Mouse (Mus musculus) lung, embryonic 16.5 days (tissue): ENCODE data around the gene Cnksr1. TPM values are rescaled to one million over a fixed set of nuclear protein-coding genes. Genes with fewer than 3 reads are reported as not detected.
"Not testable (repeated sequence)": the region's sequence is repeated elsewhere in the genome, so short reads cannot be mapped to it uniquely, and the experiment has no call there.

Experiments
- ATAC-seq: fragments of 200-750 bp; cut with Nextera tagmentation; 2 replicates; pipeline ENCODE4 v1.8.0; 2017; ENCODE audit warnings: low read depth, mild to moderate bottlenecking, moderate library complexity
- H3K27ac ChIP-seq: fragments of 300-500 bp; sonication (generic); 2 replicates; pipeline ENCODE4 v1.5.1; 2014; ENCODE audit warnings: mild to moderate bottlenecking, control low read depth, low read length
- H3K27me3 ChIP-seq: fragments of 300-500 bp; sonication (generic); 2 replicates; pipeline ENCODE4 v1.6.1; 2014; ENCODE audit warnings: low read depth, low read length, mixed read lengths; ENCODE audit not compliant: control insufficient read depth, insufficient read depth
- H3K36me3 ChIP-seq: fragments of 300-500 bp; sonication (generic); 2 replicates; pipeline ENCODE4 v1.6.1; 2014; ENCODE audit warnings: low read length; ENCODE audit not compliant: control insufficient read depth, insufficient read depth
- H3K4me1 ChIP-seq: fragments of 300-500 bp; sonication (generic); replicated peaks from 2 replicates; pipeline ENCODE4 v1.6.1; 2014; ENCODE audit warnings: low read length, mixed read lengths; ENCODE audit not compliant: control insufficient read depth, insufficient read depth
- H3K4me2 ChIP-seq: fragments of 300-500 bp; sonication (generic); 2 replicates; pipeline ENCODE4 v1.6.1; 2014; ENCODE audit warnings: low read depth, low read length, control low read depth
- H3K4me3 ChIP-seq: fragments of 300-500 bp; sonication (generic); 2 replicates; pipeline ENCODE4 v1.5.1; 2014; ENCODE audit warnings: mild to moderate bottlenecking, low read length, control low read depth
- H3K9ac ChIP-seq: fragments of 300-500 bp; sonication (generic); 2 replicates; pipeline ENCODE4 v1.6.1; 2014; ENCODE audit warnings: low read length, control low read depth
- H3K9me3 ChIP-seq: fragments of 300-500 bp; sonication (generic); 2 replicates; pipeline ENCODE4 v1.6.1; 2016; ENCODE audit warnings: low read length; ENCODE audit not compliant: control insufficient read depth
- WGBS: fragments of 180-500 bp; shearing (Covaris S2); extraction: QIAGEN DNeasy Blood & Tissue Kit; methylation state at CpG from one replicate; pipeline ENCODE4 v1.1.7; 2014; 5-methylcytosine and 5-hydroxymethylcytosine counted together
- polyA plus RNA-seq: library from polyadenylated mRNA; unstranded; fragments of >200 nt; fragmentation: Nextera tagmentation; extraction: Ambion mirVana; gene quantifications from 2 replicates; pipeline ENCODE4 v1.2.1, GENCODE M21; 2015

The Cnksr1 gene
- polyA plus RNA-seq, 1 experiment from 2014 or later = 12.6 TPM

GRCm38 (mm10) chr4:134269622-134270021 is 31.4 kb upstream of the Cnksr1 start:
- not testable (repeated sequence) for H3K36me3 ChIP-seq, H3K9me3 ChIP-seq, H3K4me3 ChIP-seq, ATAC-seq, H3K27me3 ChIP-seq, H3K27ac ChIP-seq, H3K4me1 ChIP-seq, H3K9ac ChIP-seq, H3K4me2 ChIP-seq

- WGBS = 78% methylated on average over 19 of the region's 19 CpGs
- Histone ChIP-seq H3K9me3 (no peaks in the 10 kb centered on the region), H3K4me1 (peaks cover 6% of the 10 kb centered on the region), H3K9ac (no peak overlapping the region), H3K4me3 (no peak overlapping the region), H3K4me2 (no peak overlapping the region), H3K36me3 (no peaks in the 10 kb centered on the region), H3K27ac (no peak overlapping the region), H3K27me3 (no peaks in the 10 kb centered on the region)
- no peak for ATAC-seq
Measured at GRCm38 (mm10) chr4:134268102-134268655, 30.0 kb upstream of the Cnksr1 start.

GRCm38 (mm10) chr4:134265860-134266585 is 27.8 kb upstream of the Cnksr1 start:
- ATAC-seq = no peak
- Histone ChIP-seq H3K27ac (no peak overlapping the region), H3K4me3 (no peak overlapping the region), H3K4me2 (no peak overlapping the region), H3K36me3 (no peaks in the 10 kb centered on the region), H3K4me1 (no peaks in the 10 kb centered on the region), H3K9ac (no peak overlapping the region), H3K27me3 (no peaks in the 10 kb centered on the region), H3K9me3 (no peaks in the 10 kb centered on the region)
- WGBS = 35% methylated on average over 9 of the region's 9 CpGs

- 31% methylated on average over 6 of the region's 6 CpGs for WGBS
- H3K27ac ChIP-seq = no peak overlapping the region
- no peak overlapping the region for H3K9ac ChIP-seq
- no peak overlapping the region for H3K4me3 ChIP-seq
- H3K4me1 ChIP-seq = peaks cover 5% of the 10 kb centered on the region
- ATAC-seq = no peak
- no peaks in the 10 kb centered on the region for H3K27me3 ChIP-seq
- no peaks in the 10 kb centered on the region for H3K36me3 ChIP-seq
- no peaks in the 10 kb centered on the region for H3K9me3 ChIP-seq
- H3K4me2 ChIP-seq = no peak overlapping the region
Measured at GRCm38 (mm10) chr4:134263191-134263590, 25.0 kb upstream of the Cnksr1 start.

DNA sequence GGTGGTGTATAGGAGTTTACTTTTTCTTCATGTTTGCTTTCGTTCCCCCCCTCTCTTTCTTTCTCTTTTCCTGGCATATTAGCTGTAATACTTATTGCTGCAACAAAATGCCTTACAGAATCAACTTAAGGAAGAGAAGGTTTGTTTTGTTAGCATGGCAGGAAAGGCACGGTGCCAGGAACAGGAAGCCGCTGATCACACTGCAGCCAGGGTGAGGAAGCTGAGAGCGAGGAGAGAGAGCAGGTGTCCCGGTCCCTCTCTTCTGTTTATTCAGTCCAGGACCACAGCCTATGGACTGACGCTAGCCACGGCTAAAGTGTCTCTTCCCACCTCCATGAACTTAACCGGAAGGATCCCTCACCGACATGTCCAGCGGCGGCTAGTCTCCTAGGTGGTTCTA is 20.2 kb upstream of the Cnksr1 start:
- Histone ChIP-seq H3K27ac (peak overlapping the region; percentile 73), H3K27me3 (peaks cover 9% of the 10 kb centered on the region), H3K4me1 (peaks cover 28% of the 10 kb centered on the region), H3K36me3 (no peaks in the 10 kb centered on the region), H3K4me2 (peak overlapping the region; percentile 4), H3K9ac (no peak overlapping the region), H3K9me3 (no peaks in the 10 kb centered on the region), H3K4me3 (no peak overlapping the region)
- 0 out of 2 replicates have a peak, but pooled peaks have one; percentile 24 for ATAC-seq
- 33% methylated on average over 11 of the region's 11 CpGs for WGBS

GRCm38 (mm10) chr4:134257198-134258009 is 19.2 kb upstream of the Cnksr1 start:
- peaks cover 18% of the 10 kb centered on the region for H3K27me3 ChIP-seq
- no peak overlapping the region for H3K9ac ChIP-seq
- peak overlapping the region; percentile 73 for H3K27ac ChIP-seq
- H3K36me3 ChIP-seq = no peaks in the 10 kb centered on the region
- H3K4me1 ChIP-seq = peaks cover 28% of the 10 kb centered on the region
- H3K4me2 ChIP-seq = no peak overlapping the region
- H3K9me3 ChIP-seq = no peaks in the 10 kb centered on the region
- no peak overlapping the region for H3K4me3 ChIP-seq
- 28% methylated on average over 11 of the region's 11 CpGs for WGBS
- peak; percentile 21; the same call in 1 of the 2 replicates for ATAC-seq

GRCm38 (mm10) chr4:134256407-134257197 is 18.4 kb upstream of the Cnksr1 start:
- 19% methylated on average over 19 of the region's 19 CpGs for WGBS
- no peak overlapping the region for H3K4me2 ChIP-seq
- H3K36me3 ChIP-seq = no peaks in the 10 kb centered on the region
- peak overlapping the region; percentile 58 for H3K27ac ChIP-seq
- H3K9me3 ChIP-seq = no peaks in the 10 kb centered on the region
- no peak overlapping the region for H3K4me3 ChIP-seq
- peak; percentile 21; the same call in 1 of the 2 replicates for ATAC-seq
- H3K4me1 ChIP-seq = peaks cover 35% of the 10 kb centered on the region
- H3K9ac ChIP-seq = no peak overlapping the region
- H3K27me3 ChIP-seq = peaks cover 26% of the 10 kb centered on the region

- H3K27ac ChIP-seq = peak overlapping the region; percentile 58
- H3K4me2 ChIP-seq = no peak overlapping the region
Measured at GRCm38 (mm10) chr4:134255854-134256253, 17.7 kb upstream of the Cnksr1 start.

More at GRCm38 (mm10) chr4:134255854-134256253, 17.7 kb upstream of the Cnksr1 start:
- H3K9ac ChIP-seq = 0 out of 2 replicates have a peak overlapping the region, but pooled peaks have one; percentile 31
- H3K36me3 ChIP-seq = no peaks in the 10 kb centered on the region
- no peak overlapping the region for H3K4me3 ChIP-seq
- H3K27me3 ChIP-seq = peaks cover 34% of the 10 kb centered on the region
- peak; percentile 27; the same call in 1 of the 2 replicates for ATAC-seq
- peaks cover 40% of the 10 kb centered on the region for H3K4me1 ChIP-seq
- no peaks in the 10 kb centered on the region for H3K9me3 ChIP-seq
- 34% methylated on average over 4 of the region's 4 CpGs for WGBS
